Mouse (Mus musculus) mouse embryonic stem cell (cell line): ENCODE measurements at regions not wholly inside any gene's neighbourhood (a gene's known extent, or its start where the extent isn't known, plus 50 kb on each side); places are given as distances from the start of the nearest gene placed in this dataset.

Source experiments
- in situ Hi-C, 2 experiments: fragments of 300-500 bp; cut with MboI; formaldehyde crosslinking; loops; 1 replicate in 1 of 2; 3 replicates in 1 of 2; pipeline ENCODE4 v1.14.3; 2019 to 2020; ENCODE audit warnings: low sequenced_read_pairs in 2 of 2, low pct_unique_long_range_greater_than_20kb in 1 of 2, mixed read lengths in 1 of 2; ENCODE audit not compliant: unreplicated experiment in 1 of 2

DNA sequence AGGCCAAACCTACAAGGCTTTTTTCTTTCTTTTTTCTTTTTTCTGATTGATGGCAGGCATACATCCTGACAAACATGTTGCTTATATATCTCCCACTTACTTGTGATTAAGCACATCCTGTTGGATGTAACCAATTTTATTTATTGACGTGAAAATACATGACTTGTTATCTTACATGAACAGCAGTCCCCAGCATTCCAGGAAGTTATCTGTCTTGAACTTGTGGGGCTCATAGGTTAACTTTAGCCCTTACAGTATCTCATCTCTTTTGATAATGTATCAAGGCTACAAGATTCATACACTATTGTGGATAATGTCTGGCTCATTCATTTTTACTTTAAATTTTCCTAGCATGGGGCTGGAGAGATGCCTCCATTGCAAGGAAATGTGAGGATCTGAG, 852.0 kb upstream of the Agtr1b start:
- in situ Hi-C loops: no loop called here

GRCm38 (mm10) chr3:21241184-21241583, 835.3 kb upstream of the Tbl1xr1 start:
- in situ Hi-C loops: no loop called here

GRCm38 (mm10) chr3:21256129-21256760, 820.2 kb upstream of the Tbl1xr1 start:
- in situ Hi-C loops: no loop called here

DNA sequence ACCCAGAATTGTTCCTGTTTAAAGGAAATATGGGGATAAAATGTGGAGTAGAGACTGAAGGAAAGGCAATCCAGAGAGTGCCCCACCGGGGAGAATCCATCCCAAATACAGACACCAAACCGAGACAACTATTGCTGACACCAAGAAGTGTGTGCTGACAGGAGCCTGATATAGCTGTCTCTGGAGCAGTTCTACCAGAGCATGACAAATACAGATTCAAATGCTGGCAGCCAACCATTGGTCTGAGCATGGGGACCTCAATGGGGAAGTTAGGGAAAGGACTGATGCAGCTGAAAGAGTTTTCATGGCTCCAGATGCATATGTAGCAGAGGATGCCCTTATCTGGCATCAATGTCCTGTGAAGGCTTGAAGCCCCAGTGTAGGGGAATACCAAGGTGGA, 813.1 kb upstream of the Tbl1xr1 start:
- in situ Hi-C loops: no loop called here

- in situ Hi-C loops: no loop called here
Measured at GRCm38 (mm10) chr3:21265491-21265890, 811.0 kb upstream of the Tbl1xr1 start.

DNA sequence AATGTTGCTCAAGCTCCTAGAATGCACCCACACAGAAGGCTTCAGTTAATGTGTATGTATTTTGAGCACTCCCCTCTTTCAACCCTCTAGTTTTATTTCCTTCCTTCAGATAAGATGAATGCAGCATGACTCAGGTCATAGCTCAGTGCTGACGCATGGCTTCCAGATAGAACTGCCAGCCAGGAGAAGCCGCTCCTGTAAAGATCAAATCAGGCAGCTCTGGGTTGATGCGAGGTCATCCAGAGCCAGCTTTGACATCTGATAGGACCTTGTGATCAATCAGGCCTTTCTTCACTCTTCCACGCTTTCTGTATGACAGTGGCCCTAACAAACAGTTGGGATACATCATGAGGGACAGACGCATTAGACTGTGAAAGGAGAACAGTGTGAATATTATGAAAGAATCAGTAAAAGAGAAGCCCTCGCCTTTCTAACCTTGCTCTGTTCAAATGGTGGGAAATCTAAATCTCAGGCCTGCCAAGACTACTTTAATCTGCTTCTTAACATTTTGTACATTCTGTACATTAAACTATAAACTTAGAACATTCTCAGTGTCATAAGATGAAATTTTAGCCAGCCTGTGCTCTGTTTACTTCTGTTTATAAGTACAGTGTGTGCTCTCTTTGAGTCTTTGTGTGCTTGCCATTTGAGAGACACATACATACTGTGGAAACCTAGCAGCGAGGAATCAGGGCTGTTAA, 807.9 kb upstream of the Tbl1xr1 start:
- in situ Hi-C loops: no loop called here

- in situ Hi-C loops: no loop called here
Measured at GRCm38 (mm10) chr3:21269130-21269440, 807.4 kb upstream of the Tbl1xr1 start.

DNA sequence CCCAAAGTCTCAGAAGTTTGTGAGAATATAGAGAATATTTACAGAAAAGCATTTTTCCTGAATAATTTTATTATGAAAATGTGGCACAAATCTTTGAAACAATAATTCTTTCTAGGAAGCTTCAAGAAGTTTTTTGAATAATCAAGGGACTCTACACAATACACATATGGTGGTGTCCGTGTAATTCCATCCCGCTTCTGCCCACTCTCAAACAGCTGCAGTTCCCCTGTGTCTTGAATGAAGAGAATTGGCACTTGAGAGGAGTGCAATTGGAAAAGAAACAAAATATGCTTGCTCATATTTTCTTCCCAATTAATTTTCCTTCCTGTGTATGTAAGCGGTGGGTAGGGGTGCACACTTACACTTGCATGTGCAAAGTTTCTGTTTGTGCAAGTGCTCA, 805.7 kb upstream of the Tbl1xr1 start:
- in situ Hi-C loops: no loop called here

- in situ Hi-C loops: no loop called here
Measured at GRCm38 (mm10) chr3:21272219-21272618, 804.2 kb upstream of the Tbl1xr1 start.

DNA sequence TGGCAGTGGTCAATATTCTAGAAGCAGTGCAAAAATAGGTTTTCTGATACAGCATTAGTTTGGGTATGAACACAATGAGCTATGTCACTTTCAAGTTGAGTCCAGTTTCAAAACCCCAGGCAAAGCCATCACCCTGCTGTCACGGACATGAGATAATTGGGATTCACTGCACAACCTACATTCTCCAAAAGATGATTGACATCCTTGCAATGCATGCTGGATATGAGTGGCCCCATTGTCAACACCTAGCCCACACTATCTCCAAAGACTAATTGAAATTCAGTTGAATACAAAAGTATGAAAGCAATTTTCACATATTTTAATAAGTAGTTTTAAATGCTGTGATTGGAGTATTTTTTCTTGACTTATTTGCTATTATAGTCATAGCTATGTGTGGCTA, 783.7 kb upstream of the Tbl1xr1 start:
- in situ Hi-C loops: no loop called here

GRCm38 (mm10) chr3:21293308-21293707, 783.1 kb upstream of the Tbl1xr1 start:
- in situ Hi-C loops: no loop called here

- in situ Hi-C loops: no loop called here
Measured at GRCm38 (mm10) chr3:21294776-21295175, 781.7 kb upstream of the Tbl1xr1 start.

DNA sequence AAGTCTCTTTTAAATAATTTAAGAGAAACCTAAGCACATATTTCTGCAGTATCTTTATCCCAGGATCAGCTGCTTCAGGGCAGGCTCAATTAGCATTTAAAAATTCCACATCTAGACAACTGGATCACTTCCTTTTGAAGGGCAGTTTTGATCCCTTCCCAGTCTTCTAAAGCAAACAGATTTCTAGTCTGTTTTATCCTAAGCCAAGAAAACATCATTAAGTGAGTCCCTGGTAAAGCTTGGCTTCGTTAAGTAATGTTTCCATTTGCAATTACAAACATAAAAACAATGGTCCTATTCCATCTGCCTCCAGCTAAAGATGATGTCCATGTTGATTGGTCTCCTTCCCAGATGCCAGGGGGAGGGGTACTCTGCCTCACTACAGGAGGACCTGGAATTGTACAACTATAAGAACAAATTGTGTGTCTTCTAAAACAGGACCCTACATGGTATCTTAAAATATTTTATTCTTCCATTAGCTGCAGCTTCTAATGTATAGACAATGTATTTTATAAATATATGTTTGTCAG, 779.8 kb upstream of the Tbl1xr1 start:
- in situ Hi-C loops: no loop called here

- in situ Hi-C loops: no loop called here
Measured at GRCm38 (mm10) chr3:21325329-21325896, 751.0 kb upstream of the Tbl1xr1 start.

DNA sequence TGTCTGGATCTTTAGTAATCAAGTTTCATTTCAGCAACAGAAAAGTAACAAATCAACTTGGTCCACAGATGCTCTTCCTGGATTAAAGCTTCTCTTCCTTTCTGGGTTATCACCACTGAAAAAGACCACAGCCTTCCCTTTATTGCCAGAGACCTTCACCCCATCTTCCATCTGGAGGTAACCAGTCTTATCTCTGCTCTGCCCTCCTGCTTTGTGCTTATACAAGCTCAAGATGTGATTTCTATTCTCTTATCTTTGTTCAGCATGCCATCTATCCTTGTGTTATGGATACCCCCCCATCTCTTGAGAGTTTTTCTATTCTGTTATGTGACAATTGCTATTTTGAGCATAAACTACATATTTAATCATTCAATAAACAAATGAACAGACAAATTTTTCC, 734.5 kb upstream of the Tbl1xr1 start:
- in situ Hi-C loops: no loop called here

DNA sequence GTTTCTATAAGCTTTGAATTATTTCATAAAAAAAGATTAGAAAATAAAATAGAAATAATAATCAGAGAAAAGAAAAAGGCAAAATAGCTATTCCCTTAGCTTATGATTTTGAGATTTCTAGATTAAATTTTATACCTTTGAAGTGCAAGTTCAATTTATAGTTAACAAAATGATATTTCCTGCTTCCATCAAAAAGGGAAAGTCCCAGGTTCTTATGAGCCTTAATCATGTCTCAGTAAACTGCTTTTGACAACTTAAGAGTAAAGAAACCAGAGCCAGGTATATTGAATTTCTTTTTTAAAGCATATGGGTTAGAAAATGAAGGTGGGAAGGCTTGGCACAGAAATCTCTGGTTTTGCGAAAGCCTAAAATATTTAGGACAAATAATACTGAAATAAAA, 733.4 kb upstream of the Tbl1xr1 start:
- in situ Hi-C loops: no loop called here

- in situ Hi-C loops: no loop called here
Measured at GRCm38 (mm10) chr3:21349421-21349820, 727.0 kb upstream of the Tbl1xr1 start.

- in situ Hi-C loops: no loop called here
Measured at GRCm38 (mm10) chr3:21356150-21356549, 720.3 kb upstream of the Tbl1xr1 start.

DNA sequence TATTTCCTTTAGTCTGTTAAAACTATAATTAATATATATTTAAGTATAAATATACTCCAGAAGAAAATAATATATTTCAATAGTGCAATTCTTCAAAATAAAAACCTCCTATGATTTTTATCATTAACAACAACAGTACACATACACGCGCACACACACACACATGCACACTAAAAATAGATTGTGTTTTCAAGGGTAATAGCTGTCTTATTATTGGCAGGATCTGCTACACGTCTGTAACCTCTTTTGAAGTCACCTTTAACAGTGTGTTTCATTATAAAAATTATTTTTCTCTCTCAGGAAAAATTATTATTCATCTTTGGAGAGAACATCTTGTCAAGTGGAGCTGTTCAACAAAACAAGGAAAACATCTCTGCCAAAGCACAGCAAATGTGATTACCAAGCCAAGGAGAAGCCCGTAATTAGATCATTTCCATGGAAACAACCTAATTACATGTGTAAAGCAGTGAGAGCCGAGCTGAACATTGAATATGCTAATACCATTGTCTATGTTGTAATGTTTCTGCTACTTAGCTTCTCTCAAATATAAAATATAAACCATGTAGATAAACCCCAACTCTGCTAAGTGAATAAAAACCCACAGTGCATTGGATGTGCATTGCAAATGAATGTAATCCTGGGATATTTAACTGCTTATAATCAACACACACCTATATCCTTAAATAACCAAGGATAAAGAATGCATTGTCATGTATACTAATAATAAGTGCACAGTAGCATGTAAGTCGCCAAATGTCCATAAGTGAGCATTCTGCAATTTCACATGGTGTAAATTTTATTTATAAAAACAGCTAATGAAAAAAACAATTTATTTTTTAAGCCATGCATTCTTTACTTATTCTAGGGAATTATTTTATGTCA, 719.4 kb upstream of the Tbl1xr1 start:
- in situ Hi-C loops: no loop called here
